Mouse (Mus musculus): ENCODE measurements around the gene Scnn1a. TPM values are rescaled to one million over a fixed set of nuclear protein-coding genes. Genes with fewer than 3 reads are reported as not detected.
A peak's percentile ranks its signal among the peaks of the same experiment; 100 is the strongest.
"Not testable (repeated sequence)": the region's sequence is repeated elsewhere in the genome, so short reads cannot be mapped to it uniquely, and the experiment has no call there.

Scnn1a gene
- polyA plus RNA-seq, 1 experiment from 2014 or later, result 0.67 TPM

DNA sequence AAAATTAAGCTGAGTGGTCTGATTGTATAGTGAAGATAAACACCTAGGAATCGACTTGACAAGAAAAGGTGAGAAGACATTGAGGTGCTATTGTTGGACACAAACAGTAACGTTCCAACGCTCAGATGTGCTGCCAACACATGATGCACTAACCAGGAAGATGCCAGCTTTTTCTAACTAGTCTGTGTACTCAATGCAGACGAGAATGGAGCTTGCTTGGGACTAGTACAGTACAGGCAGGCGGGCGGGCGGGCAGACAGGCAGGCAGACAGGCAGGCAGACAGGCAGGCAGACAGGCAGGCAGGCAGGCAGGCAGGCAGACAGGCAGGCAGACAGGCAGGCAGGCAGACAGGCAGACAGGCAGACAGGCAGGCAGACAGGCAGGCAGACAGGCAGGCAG lies 16.1 kb upstream of the Scnn1a start:
- WGBS, result 90% methylated on average over 7 of the region's 7 CpGs

GRCm38 (mm10) chr6:125305465-125305864 lies 15.0 kb upstream of the Scnn1a start:
- no peak overlapping the region for H3K27ac ChIP-seq (ENCODE audit: low read depth, low read length)
- ATAC-seq (ENCODE audit: low read depth), result no peak

More for the DNA sequence above, 16.1 kb upstream of the Scnn1a start:
- H3K36me3 ChIP-seq (ENCODE audit: control insufficient read depth, insufficient read depth, low read length); H3K4me1 ChIP-seq (ENCODE audit: control insufficient read depth, insufficient read depth, low read length); ATAC-seq (ENCODE audit: low read depth); H3K4me2 ChIP-seq (ENCODE audit: low read depth, low read length); H3K4me3 ChIP-seq (ENCODE audit: low read depth, low read length); H3K27ac ChIP-seq (ENCODE audit: low read depth, low read length); H3K9me3 ChIP-seq (ENCODE audit: control insufficient read depth, low read length); H3K9ac ChIP-seq (replicated peaks; ENCODE audit: low read depth, low read length); H3K27me3 ChIP-seq (ENCODE audit: control insufficient read depth, insufficient read depth, low read length): not testable (repeated sequence)

DNA sequence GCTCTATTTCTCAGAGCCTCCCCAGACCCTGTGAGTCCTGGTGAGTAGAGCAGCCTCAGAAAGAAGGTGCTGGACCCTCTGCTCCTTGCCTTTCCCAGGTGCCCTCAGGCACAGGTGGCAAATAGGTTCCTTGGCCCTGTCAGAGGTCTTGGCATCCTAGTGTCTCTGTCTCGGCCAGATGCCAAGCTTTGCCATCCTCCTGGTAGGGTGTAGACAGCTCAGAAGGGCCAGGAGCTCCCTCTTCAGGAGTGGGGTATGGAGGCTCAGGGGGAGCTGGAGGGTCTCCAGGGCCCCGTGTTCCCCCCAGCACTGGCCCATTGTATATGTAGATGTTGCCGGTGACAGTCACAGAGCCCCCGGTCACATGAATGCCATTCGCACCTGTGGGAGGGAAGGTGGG lies 13.4 kb upstream of the Scnn1a start:
- WGBS, result 94% methylated on average over 5 of the region's 5 CpGs
- no peaks in the 10 kb centered on the region for H3K4me1 ChIP-seq (ENCODE audit: control insufficient read depth, insufficient read depth, low read length)
- H3K27me3 ChIP-seq (ENCODE audit: control insufficient read depth, insufficient read depth, low read length), result no peaks in the 10 kb centered on the region
- no peak overlapping the region for H3K4me2 ChIP-seq (ENCODE audit: low read depth, low read length)
- no peak overlapping the region for H3K27ac ChIP-seq (ENCODE audit: low read depth, low read length)
- no peaks in the 10 kb centered on the region for H3K36me3 ChIP-seq (ENCODE audit: control insufficient read depth, insufficient read depth, low read length)
- no peak overlapping the region for H3K9ac ChIP-seq (replicated peaks; ENCODE audit: low read depth, low read length)
- no peak overlapping the region for H3K4me3 ChIP-seq (ENCODE audit: low read depth, low read length)
- no peaks in the 10 kb centered on the region for H3K9me3 ChIP-seq (ENCODE audit: control insufficient read depth, low read length)
- no peak for ATAC-seq (ENCODE audit: low read depth)

More at GRCm38 (mm10) chr6:125305465-125305864, 15.0 kb upstream of the Scnn1a start:
- Histone ChIP-seq H3K36me3 (ENCODE audit: control insufficient read depth, insufficient read depth, low read length) (no peaks in the 10 kb centered on the region), H3K9me3 (ENCODE audit: control insufficient read depth, low read length) (no peaks in the 10 kb centered on the region), H3K27me3 (ENCODE audit: control insufficient read depth, insufficient read depth, low read length) (no peaks in the 10 kb centered on the region), H3K4me3 (ENCODE audit: low read depth, low read length) (no peak overlapping the region), H3K4me1 (ENCODE audit: control insufficient read depth, insufficient read depth, low read length) (no peaks in the 10 kb centered on the region), H3K4me2 (ENCODE audit: low read depth, low read length) (no peak overlapping the region), H3K9ac (replicated peaks; ENCODE audit: low read depth, low read length) (no peak overlapping the region)
- 86% methylated on average over 6 of the region's 6 CpGs for WGBS

GRCm38 (mm10) chr6:125308921-125309320 lies 11.5 kb upstream of the Scnn1a start:
- Histone ChIP-seq H3K9ac (replicated peaks; ENCODE audit: low read depth, low read length) (no peak overlapping the region), H3K36me3 (ENCODE audit: control insufficient read depth, insufficient read depth, low read length) (no peaks in the 10 kb centered on the region), H3K9me3 (ENCODE audit: control insufficient read depth, low read length) (no peaks in the 10 kb centered on the region), H3K27ac (ENCODE audit: low read depth, low read length) (no peak overlapping the region), H3K4me3 (ENCODE audit: low read depth, low read length) (no peak overlapping the region), H3K4me1 (ENCODE audit: control insufficient read depth, insufficient read depth, low read length) (peaks cover 5% of the 10 kb centered on the region; the same call in 1 of the 2 replicates), H3K27me3 (ENCODE audit: control insufficient read depth, insufficient read depth, low read length) (no peaks in the 10 kb centered on the region), H3K4me2 (ENCODE audit: low read depth, low read length) (no peak overlapping the region)
- peak; percentile 38; the same call in 1 of the 2 replicates for ATAC-seq (ENCODE audit: low read depth)
- 14% methylated on average over 13 of the region's 13 CpGs for WGBS

GRCm38 (mm10) chr6:125309406-125309805 lies 11.1 kb upstream of the Scnn1a start:
- no peak for ATAC-seq (ENCODE audit: low read depth)

DNA sequence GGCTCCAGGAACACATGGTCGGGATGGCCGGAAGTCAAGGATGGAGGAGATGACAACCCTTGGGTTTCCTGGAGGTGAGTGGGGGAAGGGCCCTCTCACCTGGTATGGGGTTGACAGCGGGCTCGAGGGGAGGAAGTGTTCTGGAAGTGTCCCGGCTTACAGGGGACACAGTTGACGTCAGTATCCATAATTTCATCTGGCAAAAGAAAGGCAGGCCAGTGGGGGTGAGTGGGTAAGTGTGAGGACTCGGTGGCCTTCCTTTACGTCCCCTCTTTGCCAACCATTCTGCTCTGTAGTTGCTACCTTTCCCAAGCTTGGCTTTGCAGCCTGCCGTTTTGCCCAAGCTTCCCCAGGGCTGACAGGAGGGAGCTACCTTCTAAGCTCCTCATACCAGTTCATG lies 8.3 kb upstream of the Scnn1a start:
- Histone ChIP-seq H3K36me3 (ENCODE audit: control insufficient read depth, insufficient read depth, low read length) (no peaks in the 10 kb centered on the region), H3K27ac (ENCODE audit: low read depth, low read length) (no peak overlapping the region), H3K4me3 (ENCODE audit: low read depth, low read length) (no peak overlapping the region), H3K9ac (replicated peaks; ENCODE audit: low read depth, low read length) (no peak overlapping the region), H3K4me2 (ENCODE audit: low read depth, low read length) (peak overlapping the region; percentile 56; the same call in 1 of the 2 replicates), H3K4me1 (ENCODE audit: control insufficient read depth, insufficient read depth, low read length) (peaks cover 6% of the 10 kb centered on the region; the same call in 1 of the 2 replicates), H3K9me3 (ENCODE audit: control insufficient read depth, low read length) (no peaks in the 10 kb centered on the region), H3K27me3 (ENCODE audit: control insufficient read depth, insufficient read depth, low read length) (no peaks in the 10 kb centered on the region)
- no peak for ATAC-seq (ENCODE audit: low read depth)
- WGBS, result 91% methylated on average over 9 of the region's 9 CpGs

More at GRCm38 (mm10) chr6:125309406-125309805, 11.1 kb upstream of the Scnn1a start:
- Histone ChIP-seq H3K36me3 (ENCODE audit: control insufficient read depth, insufficient read depth, low read length) (no peaks in the 10 kb centered on the region), H3K27me3 (ENCODE audit: control insufficient read depth, insufficient read depth, low read length) (no peaks in the 10 kb centered on the region), H3K4me3 (ENCODE audit: low read depth, low read length) (no peak overlapping the region), H3K9me3 (ENCODE audit: control insufficient read depth, low read length) (no peaks in the 10 kb centered on the region), H3K27ac (ENCODE audit: low read depth, low read length) (no peak overlapping the region), H3K4me1 (ENCODE audit: control insufficient read depth, insufficient read depth, low read length) (peaks cover 6% of the 10 kb centered on the region; the same call in 1 of the 2 replicates), H3K4me2 (ENCODE audit: low read depth, low read length) (no peak overlapping the region), H3K9ac (replicated peaks; ENCODE audit: low read depth, low read length) (no peak overlapping the region)
- WGBS, result 29% methylated on average over 5 of the region's 5 CpGs

DNA sequence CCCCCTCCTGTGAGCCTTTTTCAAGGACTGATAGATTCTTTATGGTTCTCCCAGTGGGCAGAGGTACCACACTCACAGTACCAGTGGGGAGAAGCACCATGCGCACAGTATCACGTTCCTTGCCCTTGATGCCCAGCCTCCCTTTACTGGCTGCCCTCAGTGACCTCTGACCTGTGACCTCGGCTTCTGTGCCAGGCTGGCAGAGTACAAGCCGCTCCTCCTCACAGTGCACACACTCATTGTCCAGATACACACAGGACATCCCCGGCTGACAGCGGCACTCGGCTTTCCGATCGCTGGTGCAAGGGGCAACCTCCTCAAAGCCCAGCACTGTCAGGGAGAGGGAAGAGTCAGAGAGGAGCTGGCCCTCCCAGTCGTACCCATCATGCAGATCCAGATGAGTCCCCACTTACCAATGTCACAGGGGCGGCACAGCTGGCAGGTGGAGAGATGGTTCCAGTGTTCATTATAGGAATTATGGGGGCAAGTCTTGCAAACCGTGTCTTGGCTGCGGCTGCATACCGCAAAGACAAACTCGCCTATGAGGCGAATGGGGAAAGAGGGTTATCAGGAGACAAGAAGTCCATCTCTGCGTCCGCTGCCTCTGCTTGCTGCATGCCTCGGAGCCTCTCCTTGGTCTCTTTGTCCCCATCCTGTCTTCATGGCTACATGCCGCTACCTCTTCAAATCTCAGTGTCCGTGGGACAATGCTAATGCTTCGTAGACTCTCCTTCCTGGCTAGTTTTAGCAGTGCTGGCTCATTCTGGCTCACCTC lies 7.7 kb upstream of the Scnn1a start:
- 73% methylated on average over 22 of the region's 22 CpGs for WGBS
- ATAC-seq (ENCODE audit: low read depth), result no peak; the same call in 1 of the 2 replicates
- Histone ChIP-seq H3K36me3 (ENCODE audit: control insufficient read depth, insufficient read depth, low read length) (no peaks in the 10 kb centered on the region), H3K27ac (ENCODE audit: low read depth, low read length) (no peak overlapping the region), H3K4me1 (ENCODE audit: control insufficient read depth, insufficient read depth, low read length) (peaks cover 6% of the 10 kb centered on the region; the same call in 1 of the 2 replicates), H3K9ac (replicated peaks; ENCODE audit: low read depth, low read length) (peak overlapping the region; percentile 64), H3K4me2 (ENCODE audit: low read depth, low read length) (peak overlapping the region; percentile 56), H3K9me3 (ENCODE audit: control insufficient read depth, low read length) (no peaks in the 10 kb centered on the region), H3K4me3 (ENCODE audit: low read depth, low read length) (peak overlapping the region; percentile 29), H3K27me3 (ENCODE audit: control insufficient read depth, insufficient read depth, low read length) (no peaks in the 10 kb centered on the region)

DNA sequence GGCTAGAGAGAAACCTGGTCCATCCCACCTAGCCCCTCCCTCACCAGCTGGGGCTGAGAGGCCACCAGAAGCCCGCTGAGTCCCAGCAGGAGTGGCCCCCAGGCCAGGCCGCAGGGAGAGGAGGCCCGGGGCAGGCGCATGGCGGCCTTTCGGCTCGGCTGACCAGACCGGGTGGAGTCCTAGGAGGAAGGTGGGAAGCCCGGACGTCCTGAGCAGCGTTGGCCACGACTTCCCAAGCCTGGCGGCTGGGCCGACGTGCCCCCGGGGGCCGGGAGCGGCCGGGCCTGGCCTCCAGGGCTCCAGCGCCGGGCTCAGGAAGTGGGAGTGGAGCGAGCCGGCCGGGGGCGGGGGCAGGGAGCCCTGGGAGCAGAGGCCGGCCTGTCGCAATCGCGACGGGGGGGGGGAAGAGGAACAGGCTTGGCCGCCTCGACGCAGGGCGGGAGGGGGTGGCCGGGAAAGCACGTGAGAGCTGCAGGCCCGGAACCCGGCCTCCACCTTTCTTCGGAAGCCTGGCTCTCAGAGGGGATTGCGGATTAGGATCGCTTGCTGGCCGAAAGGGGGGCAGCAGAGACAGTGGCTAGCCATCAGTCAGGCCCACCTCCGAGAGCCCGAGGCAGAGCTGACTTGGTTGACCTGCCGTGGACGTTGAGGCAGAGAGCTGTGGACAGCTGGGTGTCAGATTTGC lies 6.8 kb upstream of the Scnn1a start, which contains the start of gene Ltbr:
TSS of gene Ltbr (minus strand) at position 340 of the 685 bp plus-strand sequence.
- H3K4me3 ChIP-seq (ENCODE audit: low read depth, low read length), result peak within 1 kb of the TSS; percentile 29
- 3% methylated on average over 32 of the region's 46 CpGs for WGBS

DNA sequence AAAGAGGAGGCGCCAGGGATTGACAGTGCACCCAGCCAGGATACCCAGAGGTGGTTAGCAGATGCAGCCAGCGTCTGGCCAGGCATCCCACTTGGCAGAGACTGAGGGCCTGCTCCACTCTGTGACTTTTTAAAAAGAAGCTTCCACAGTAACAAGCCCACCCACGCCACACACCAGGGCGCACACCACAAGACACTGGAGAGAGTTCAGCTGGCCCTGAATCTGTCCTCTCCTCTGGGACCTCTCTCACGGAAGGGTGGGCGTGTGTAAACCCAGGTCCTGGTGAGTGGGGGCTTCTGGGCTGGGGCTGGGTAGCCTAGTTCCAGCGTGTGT lies 6.3 kb upstream of the Scnn1a start:
- 59% methylated on average over 7 of the region's 7 CpGs for WGBS
- ATAC-seq (ENCODE audit: low read depth), result peak; percentile 54; the same call in 1 of the 2 replicates

More for the DNA sequence above, 6.8 kb upstream of the Scnn1a start, which contains the start of gene Ltbr:
- no peaks in the 10 kb centered on the region for H3K9me3 ChIP-seq (ENCODE audit: control insufficient read depth, low read length)
- peaks cover 6% of the 10 kb centered on the region; the same call in 1 of the 2 replicates for H3K4me1 ChIP-seq (ENCODE audit: control insufficient read depth, insufficient read depth, low read length)
- peak; percentile 63 for ATAC-seq (ENCODE audit: low read depth)
- peak within 1 kb of the TSS; percentile 64 for H3K9ac ChIP-seq (replicated peaks; ENCODE audit: low read depth, low read length)
- no peaks in the 10 kb centered on the region for H3K36me3 ChIP-seq (ENCODE audit: control insufficient read depth, insufficient read depth, low read length)
- H3K27me3 ChIP-seq (ENCODE audit: control insufficient read depth, insufficient read depth, low read length), result no peaks in the 10 kb centered on the region
- peak within 1 kb of the TSS; percentile 56 for H3K4me2 ChIP-seq (ENCODE audit: low read depth, low read length)
- H3K27ac ChIP-seq (ENCODE audit: low read depth, low read length), result no peak within 1 kb of the TSS

More for the DNA sequence above, 6.3 kb upstream of the Scnn1a start:
- Histone ChIP-seq H3K4me3 (ENCODE audit: low read depth, low read length) (peak overlapping the region; percentile 29; the same call in 1 of the 2 replicates), H3K9ac (replicated peaks; ENCODE audit: low read depth, low read length) (peak overlapping the region; percentile 64), H3K27ac (ENCODE audit: low read depth, low read length) (no peak overlapping the region), H3K27me3 (ENCODE audit: control insufficient read depth, insufficient read depth, low read length) (no peaks in the 10 kb centered on the region), H3K36me3 (ENCODE audit: control insufficient read depth, insufficient read depth, low read length) (no peaks in the 10 kb centered on the region), H3K4me2 (ENCODE audit: low read depth, low read length) (peak overlapping the region; percentile 56), H3K4me1 (ENCODE audit: control insufficient read depth, insufficient read depth, low read length) (peaks cover 6% of the 10 kb centered on the region; the same call in 1 of the 2 replicates), H3K9me3 (ENCODE audit: control insufficient read depth, low read length) (no peaks in the 10 kb centered on the region)
